Mouse (Mus musculus): ENCODE data around the gene Socs2.
"Not testable (repeated sequence)": the region's sequence is repeated elsewhere in the genome, so short reads cannot be mapped to it uniquely, and the experiment has no call there.

The Socs2 gene

GRCm38 (mm10) chr10:95389805-95390204 lies 27.2 kb downstream of the Socs2 start:
- DNase-seq = not testable (repeated sequence)

- peak; percentile 77 to 87 for DNase-seq
Measured at GRCm38 (mm10) chr10:95388821-95389477, 28.0 kb downstream of the Socs2 start.

GRCm38 (mm10) chr10:95386527-95386926 lies 30.5 kb downstream of the Socs2 start:
- no peak for DNase-seq

GRCm38 (mm10) chr10:95385801-95386203 lies 31.2 kb downstream of the Socs2 start:
- DNase-seq = peak; percentile 40 to 63

- no peak for DNase-seq
Measured at GRCm38 (mm10) chr10:95385081-95385480, 31.9 kb downstream of the Socs2 start.

GRCm38 (mm10) chr10:95384446-95384845 lies 32.5 kb downstream of the Socs2 start:
- no peak for DNase-seq

GRCm38 (mm10) chr10:95373340-95373739 lies 43.6 kb downstream of the Socs2 start:
- DNase-seq = no peak

GRCm38 (mm10) chr10:95371942-95372341 lies 45.0 kb downstream of the Socs2 start:
- DNase-seq = no peak

- DNase-seq = no peak
Measured at GRCm38 (mm10) chr10:95369190-95369589, 47.8 kb downstream of the Socs2 start.

GRCm38 (mm10) chr10:95368151-95368550 lies 48.8 kb downstream of the Socs2 start:
- DNase-seq = no peak

GRCm38 (mm10) chr10:95367661-95368089 lies 49.3 kb downstream of the Socs2 start:
- DNase-seq = no peak

- no peak for DNase-seq
Measured at GRCm38 (mm10) chr10:95367241-95367640, 49.7 kb downstream of the Socs2 start.

- no peak for DNase-seq
Measured at GRCm38 (mm10) chr10:95362326-95362725, 54.7 kb downstream of the Socs2 start.

GRCm38 (mm10) chr10:95361260-95361841 lies 55.6 kb downstream of the Socs2 start:
- peak; percentile 41 to 42 for DNase-seq

GRCm38 (mm10) chr10:95360048-95360447 lies 56.9 kb downstream of the Socs2 start:
- no peak for DNase-seq

- no peak for DNase-seq
Measured at GRCm38 (mm10) chr10:95357721-95358120, 59.3 kb downstream of the Socs2 start.

GRCm38 (mm10) chr10:95356711-95357110 lies 60.3 kb downstream of the Socs2 start:
- no peak for DNase-seq

- DNase-seq = no peak
Measured at GRCm38 (mm10) chr10:95355678-95356268, 61.2 kb downstream of the Socs2 start.

GRCm38 (mm10) chr10:95354673-95355072 lies 62.3 kb downstream of the Socs2 start:
- DNase-seq = no peak

GRCm38 (mm10) chr10:95354047-95354446 lies 62.9 kb downstream of the Socs2 start:
- no peak for DNase-seq

- DNase-seq = no peak
Measured at GRCm38 (mm10) chr10:95348457-95348856, 68.5 kb downstream of the Socs2 start.

- no peak for DNase-seq
Measured at GRCm38 (mm10) chr10:95347776-95348175, 69.2 kb downstream of the Socs2 start.

- no peak for DNase-seq
Measured at GRCm38 (mm10) chr10:95342833-95343590, 74.0 kb downstream of the Socs2 start.

GRCm38 (mm10) chr10:95340676-95341075 lies 76.3 kb downstream of the Socs2 start:
- no peak for DNase-seq

All from lung, postnatal 4 days (tissue).